Mouse (Mus musculus) stomach, embryonic 16.5 days (tissue): Measurements from ENCODE around the gene Dync1i2. TPM values are rescaled to one million over a fixed set of nuclear protein-coding genes. Genes with fewer than 3 reads are reported as not detected.
A peak's percentile ranks its signal among the peaks of the same experiment; 100 is the strongest.

Experiments used
- ATAC-seq: fragments of 200-750 bp; cut with Nextera tagmentation; 2 replicates; pipeline ENCODE4 v1.8.0; 2017; ENCODE audit warnings: moderate number of reproducible peaks, moderate TSS enrichment; ENCODE audit not compliant: insufficient read depth, low FRiP score
- H3K27ac ChIP-seq: fragments of 300-500 bp; sonication (generic); 2 replicates; pipeline ENCODE4 v1.5.1; 2014; ENCODE audit warnings: low read length
- H3K27me3 ChIP-seq: fragments of 300-500 bp; sonication (generic); 2 replicates; pipeline ENCODE4 v1.6.1; 2014; ENCODE audit warnings: low read length, control low read depth, mixed read lengths; ENCODE audit not compliant: control insufficient read depth, insufficient read depth
- H3K36me3 ChIP-seq: fragments of 300-500 bp; sonication (generic); 2 replicates; pipeline ENCODE4 v1.6.1; 2014; ENCODE audit warnings: low read length; ENCODE audit not compliant: control insufficient read depth, insufficient read depth
- H3K4me1 ChIP-seq: fragments of 300-500 bp; sonication (generic); 2 replicates; pipeline ENCODE4 v1.6.1; 2014; ENCODE audit warnings: low read length, control low read depth, mixed read lengths; ENCODE audit not compliant: control insufficient read depth, insufficient read depth
- H3K4me2 ChIP-seq: fragments of 300-500 bp; sonication (generic); 2 replicates; pipeline ENCODE4 v1.6.1; 2014; ENCODE audit warnings: low read depth, low read length, mixed read lengths
- H3K4me3 ChIP-seq: fragments of 300-500 bp; sonication (generic); replicated peaks from 2 replicates; pipeline ENCODE4 v1.5.1; 2014; ENCODE audit warnings: mild to moderate bottlenecking, low read length
- H3K9ac ChIP-seq: fragments of 300-500 bp; sonication (generic); 2 replicates; pipeline ENCODE4 v1.6.1; 2014; ENCODE audit warnings: low read length
- H3K9me3 ChIP-seq: fragments of 300-500 bp; sonication (generic); replicated peaks from 2 replicates; pipeline ENCODE4 v1.6.1; 2016; ENCODE audit warnings: low read length, control low read depth; ENCODE audit not compliant: control insufficient read depth
- WGBS: fragments of 180-500 bp; shearing (Covaris S2); extraction: QIAGEN DNeasy Blood & Tissue Kit; methylation state at CpG from one replicate; pipeline ENCODE4 v1.1.7; 2014; 5-methylcytosine and 5-hydroxymethylcytosine counted together
- polyA plus RNA-seq: library from polyadenylated mRNA; unstranded; fragments of >200 nt; fragmentation: Nextera tagmentation; extraction: Ambion mirVana; gene quantifications from 2 replicates; pipeline ENCODE4 v1.2.1, GENCODE M21; 2015

Gene Dync1i2
- polyA plus RNA-seq, 1 experiment from 2014 or later: 77.1 TPM

DNA sequence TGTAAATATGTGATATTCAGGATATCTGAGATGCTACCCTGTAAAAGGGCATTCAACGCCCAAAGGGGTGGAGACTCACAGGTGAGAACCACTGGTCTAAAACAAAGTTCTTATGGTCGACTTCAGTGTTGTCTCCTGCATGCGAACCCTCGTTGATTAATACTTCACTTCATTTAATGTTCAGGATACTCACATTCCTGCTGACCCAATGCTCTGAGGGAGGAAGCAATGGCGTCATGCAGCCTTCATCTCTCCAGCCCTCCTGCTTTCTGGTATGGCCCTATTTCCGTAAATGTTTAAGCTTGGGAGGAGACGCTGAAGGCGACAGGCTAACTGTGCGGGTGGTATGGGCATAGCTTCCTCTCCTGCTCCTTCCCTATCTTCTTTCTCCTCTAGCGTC, 31.8 kb upstream of the Dync1i2 start:
- Histone ChIP-seq H3K4me1 (peaks cover 5% of the 10 kb centered on the region; the same call in 1 of the 2 replicates), H3K36me3 (no peaks in the 10 kb centered on the region), H3K27ac (no peak overlapping the region), H3K9me3 (no peaks in the 10 kb centered on the region), H3K9ac (no peak overlapping the region), H3K4me2 (no peak overlapping the region), H3K27me3 (no peaks in the 10 kb centered on the region), H3K4me3 (no peak overlapping the region)
- no peak for ATAC-seq
- 75% methylated on average over 10 of the region's 10 CpGs for WGBS

- no peak overlapping the region for H3K4me3 ChIP-seq
- no peaks in the 10 kb centered on the region for H3K27me3 ChIP-seq
- H3K36me3 ChIP-seq: no peaks in the 10 kb centered on the region
- H3K4me2 ChIP-seq: no peak overlapping the region
- peaks cover 5% of the 10 kb centered on the region; the same call in 1 of the 2 replicates for H3K4me1 ChIP-seq
- ATAC-seq: peak; percentile 47; the same call in 1 of the 2 replicates
- H3K27ac ChIP-seq: no peak overlapping the region
- H3K9me3 ChIP-seq: no peaks in the 10 kb centered on the region
- 41% methylated on average over 8 of the region's 8 CpGs for WGBS
- H3K9ac ChIP-seq: no peak overlapping the region
These were observed 30.8 kb upstream of the Dync1i2 start for GRCm38 (mm10) chr2:71180566-71181217.

- no peak overlapping the region for H3K4me3 ChIP-seq
- WGBS: 72% methylated on average over 3 of the region's 3 CpGs
These were observed 23.6 kb upstream of the Dync1i2 start for GRCm38 (mm10) chr2:71187950-71188349.

GRCm38 (mm10) chr2:71188861-71189260, 22.6 kb upstream of the Dync1i2 start:
- no peak for ATAC-seq

More at GRCm38 (mm10) chr2:71187950-71188349, 23.6 kb upstream of the Dync1i2 start:
- no peak for ATAC-seq
- Histone ChIP-seq H3K27ac (no peak overlapping the region), H3K36me3 (no peaks in the 10 kb centered on the region), H3K9me3 (no peaks in the 10 kb centered on the region), H3K4me1 (0 out of 2 replicates have a peak, but pooled peaks cover 5% of the 10 kb centered on the region), H3K27me3 (no peaks in the 10 kb centered on the region; the same call in 1 of the 2 replicates), H3K4me2 (no peak overlapping the region), H3K9ac (no peak overlapping the region)

GRCm38 (mm10) chr2:71191391-71192194, 19.9 kb upstream of the Dync1i2 start:
- Histone ChIP-seq H3K4me3 (no peak overlapping the region), H3K27ac (no peak overlapping the region), H3K4me2 (0 out of 2 replicates have a peak overlapping the region, but pooled peaks have one; percentile 10), H3K36me3 (no peaks in the 10 kb centered on the region), H3K9ac (no peak overlapping the region), H3K27me3 (no peaks in the 10 kb centered on the region; the same call in 1 of the 2 replicates), H3K4me1 (peaks cover 10% of the 10 kb centered on the region; the same call in 1 of the 2 replicates), H3K9me3 (no peaks in the 10 kb centered on the region)
- ATAC-seq: no peak
- 31% methylated on average over 16 of the region's 16 CpGs for WGBS

More at GRCm38 (mm10) chr2:71188861-71189260, 22.6 kb upstream of the Dync1i2 start:
- H3K4me2 ChIP-seq: no peak overlapping the region
- H3K27ac ChIP-seq: no peak overlapping the region
- H3K9ac ChIP-seq: no peak overlapping the region
- no peaks in the 10 kb centered on the region for H3K36me3 ChIP-seq
- H3K27me3 ChIP-seq: no peaks in the 10 kb centered on the region; the same call in 1 of the 2 replicates
- 41% methylated on average over 2 of the region's 2 CpGs for WGBS
- no peaks in the 10 kb centered on the region for H3K9me3 ChIP-seq
- H3K4me1 ChIP-seq: 0 out of 2 replicates have a peak, but pooled peaks cover 5% of the 10 kb centered on the region
- no peak overlapping the region for H3K4me3 ChIP-seq

DNA sequence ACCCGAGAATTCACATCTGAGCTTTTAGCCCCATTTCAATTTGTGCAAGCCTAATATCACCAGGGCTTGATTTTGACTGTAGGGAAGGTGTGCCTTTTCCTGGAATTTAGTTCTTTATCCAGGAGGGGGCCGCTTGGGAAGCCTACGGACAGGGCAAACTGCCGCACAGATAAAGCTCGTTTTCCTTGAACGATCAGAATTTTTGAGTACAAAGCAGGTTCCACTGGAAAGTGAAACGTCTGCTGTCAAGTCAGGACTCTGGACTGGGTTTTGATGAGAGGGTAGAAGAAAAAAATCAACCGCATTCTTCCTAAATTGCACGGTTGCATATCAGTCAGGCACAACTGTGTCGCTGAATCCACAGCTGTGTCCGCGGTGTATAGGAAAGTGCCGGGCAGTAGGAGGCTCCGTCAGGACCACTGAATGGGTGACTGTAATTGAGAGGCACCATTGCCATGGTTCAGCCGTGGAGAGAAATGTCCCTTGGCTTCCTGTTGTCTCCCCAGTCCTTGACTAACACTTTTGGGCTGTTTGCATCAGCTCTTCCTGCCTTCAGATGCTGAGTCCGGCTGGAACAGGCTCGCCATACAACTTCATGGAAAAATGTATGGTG, 19.2 kb upstream of the Dync1i2 start:
- 0 out of 2 replicates have a peak overlapping the region, but pooled peaks have one; percentile 10 for H3K4me2 ChIP-seq
- H3K27ac ChIP-seq: no peak overlapping the region
- no peaks in the 10 kb centered on the region for H3K9me3 ChIP-seq
- H3K36me3 ChIP-seq: no peaks in the 10 kb centered on the region
- no peak overlapping the region for H3K9ac ChIP-seq
- WGBS: 56% methylated on average over 17 of the region's 17 CpGs
- no peaks in the 10 kb centered on the region; the same call in 1 of the 2 replicates for H3K27me3 ChIP-seq
- H3K4me3 ChIP-seq: no peak overlapping the region
- peaks cover 16% of the 10 kb centered on the region; the same call in 1 of the 2 replicates for H3K4me1 ChIP-seq
- no peak for ATAC-seq

GRCm38 (mm10) chr2:71194137-71194960, 17.2 kb upstream of the Dync1i2 start:
- 51% methylated on average over 10 of the region's 10 CpGs for WGBS
- Histone ChIP-seq H3K36me3 (no peaks in the 10 kb centered on the region), H3K9ac (no peak overlapping the region), H3K4me1 (peaks cover 16% of the 10 kb centered on the region; the same call in 1 of the 2 replicates), H3K9me3 (no peaks in the 10 kb centered on the region), H3K27me3 (no peaks in the 10 kb centered on the region; the same call in 1 of the 2 replicates), H3K4me3 (no peak overlapping the region), H3K4me2 (no peak overlapping the region), H3K27ac (no peak overlapping the region)
- no peak for ATAC-seq

DNA sequence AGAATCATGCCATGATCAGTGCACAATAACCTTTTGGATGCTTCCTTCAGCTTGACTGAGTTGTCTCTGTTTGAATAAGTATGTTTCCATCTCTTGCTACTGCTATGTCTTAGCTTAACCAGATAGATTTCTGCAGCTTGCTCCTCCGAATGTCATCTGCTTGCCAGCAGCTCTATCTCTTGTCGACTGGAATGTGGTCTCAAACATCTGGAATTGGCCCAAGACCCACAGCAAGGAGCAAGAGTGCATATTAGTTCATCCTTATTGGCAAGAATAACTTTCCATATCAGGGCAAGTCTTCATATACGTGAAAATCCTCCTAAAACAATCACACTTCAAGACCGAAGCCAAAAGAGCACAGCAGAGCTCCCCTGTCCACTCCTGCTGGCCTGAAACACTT, 14.6 kb upstream of the Dync1i2 start:
- no peaks in the 10 kb centered on the region for H3K36me3 ChIP-seq
- peak overlapping the region; percentile 29; the same call in 1 of the 2 replicates for H3K27ac ChIP-seq
- H3K4me3 ChIP-seq: no peak overlapping the region
- no peaks in the 10 kb centered on the region; the same call in 1 of the 2 replicates for H3K27me3 ChIP-seq
- WGBS: 62% methylated on average over 4 of the region's 4 CpGs
- H3K4me1 ChIP-seq: peaks cover 11% of the 10 kb centered on the region; the same call in 1 of the 2 replicates
- ATAC-seq: no peak
- no peak overlapping the region for H3K4me2 ChIP-seq
- H3K9me3 ChIP-seq: no peaks in the 10 kb centered on the region
- no peak overlapping the region for H3K9ac ChIP-seq
